Mouse (Mus musculus) embryonic facial prominence, embryonic 12.5 days (tissue): ENCODE measurements at regions not wholly inside any gene's neighbourhood (a gene's known extent, or its start where the extent isn't known, plus 50 kb on each side); places are given as distances from the start of the nearest gene placed in this dataset.
"Not testable (repeated sequence)": the region's sequence is repeated elsewhere in the genome, so short reads cannot be mapped to it uniquely, and the experiment has no call there.

Source experiments
- ATAC-seq: fragments of 200-750 bp; cut with Nextera tagmentation; 2 replicates; pipeline ENCODE4 v1.8.0; 2017; ENCODE audit not compliant: insufficient number of reproducible peaks, insufficient read depth, low FRiP score, low TSS enrichment
- H3K27ac ChIP-seq: fragments of 300-500 bp; sonication (generic); 2 replicates; pipeline ENCODE4 v1.5.1; 2016; ENCODE audit warnings: mild to moderate bottlenecking
- H3K27me3 ChIP-seq: fragments of 300-500 bp; sonication (generic); 2 replicates; pipeline ENCODE4 v1.6.1; 2016; ENCODE audit warnings: mild to moderate bottlenecking, moderate library complexity
- H3K36me3 ChIP-seq: fragments of 300-500 bp; sonication (generic); 2 replicates; pipeline ENCODE4 v1.6.1; 2016; ENCODE audit warnings: mild to moderate bottlenecking
- H3K4me1 ChIP-seq: fragments of 300-500 bp; sonication (generic); 2 replicates; pipeline ENCODE4 v1.6.1; 2016
- H3K4me2 ChIP-seq: fragments of 300-500 bp; sonication (generic); replicated peaks from 2 replicates; pipeline ENCODE4 v1.6.1; 2016; ENCODE audit warnings: mild to moderate bottlenecking, moderate library complexity
- H3K4me3 ChIP-seq: fragments of 300-500 bp; sonication (generic); 2 replicates; pipeline ENCODE4 v1.5.1; 2016; ENCODE audit warnings: mild to moderate bottlenecking
- H3K9ac ChIP-seq: fragments of 300-500 bp; sonication (generic); 2 replicates; pipeline ENCODE4 v1.6.1; 2016; ENCODE audit warnings: mild to moderate bottlenecking, moderate library complexity
- H3K9me3 ChIP-seq: fragments of 300-500 bp; sonication (generic); 2 replicates; pipeline ENCODE4 v1.6.1; 2016; ENCODE audit warnings: mild to moderate bottlenecking, moderate library complexity
- WGBS: fragments of 180-500 bp; shearing (Covaris S2); methylation state at CpG from one replicate; pipeline ENCODE4 v1.1.7; 2016; 5-methylcytosine and 5-hydroxymethylcytosine counted together

DNA sequence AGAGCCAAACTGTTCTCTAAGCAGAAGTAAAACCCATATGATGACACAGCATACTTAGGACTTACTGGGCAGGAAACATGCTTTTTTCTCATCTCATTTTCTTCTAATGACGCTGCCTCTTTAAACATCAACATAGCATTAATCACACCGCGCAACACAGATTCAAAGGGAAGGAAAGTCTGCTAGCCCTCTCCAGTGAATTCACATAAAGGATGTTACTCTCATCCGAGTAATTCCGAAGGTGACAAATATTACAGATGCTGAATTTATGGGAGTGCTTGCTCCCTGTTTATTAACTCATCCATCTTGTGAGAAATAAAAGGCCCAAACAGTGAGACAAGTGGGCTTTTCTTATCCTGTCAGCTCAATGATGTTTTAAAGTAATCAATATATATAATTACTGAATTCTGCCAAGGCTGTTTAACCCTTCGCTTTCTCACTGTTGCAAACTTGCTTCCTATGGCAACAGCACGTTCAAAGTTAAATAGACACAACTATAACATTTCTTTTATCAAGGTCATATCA is 1663.9 kb downstream of the Efna5 start:
- no peaks in the 10 kb centered on the region for H3K27me3 ChIP-seq
- no peak overlapping the region for H3K4me2 ChIP-seq
- H3K9me3 ChIP-seq: no peaks in the 10 kb centered on the region
- no peaks in the 10 kb centered on the region for H3K36me3 ChIP-seq
- no peak overlapping the region for H3K4me3 ChIP-seq
- ATAC-seq: no peak
- no peak overlapping the region for H3K9ac ChIP-seq
- no peak overlapping the region for H3K27ac ChIP-seq
- no peaks in the 10 kb centered on the region for H3K4me1 ChIP-seq
- 82% methylated on average over 7 of the region's 7 CpGs for WGBS

DNA sequence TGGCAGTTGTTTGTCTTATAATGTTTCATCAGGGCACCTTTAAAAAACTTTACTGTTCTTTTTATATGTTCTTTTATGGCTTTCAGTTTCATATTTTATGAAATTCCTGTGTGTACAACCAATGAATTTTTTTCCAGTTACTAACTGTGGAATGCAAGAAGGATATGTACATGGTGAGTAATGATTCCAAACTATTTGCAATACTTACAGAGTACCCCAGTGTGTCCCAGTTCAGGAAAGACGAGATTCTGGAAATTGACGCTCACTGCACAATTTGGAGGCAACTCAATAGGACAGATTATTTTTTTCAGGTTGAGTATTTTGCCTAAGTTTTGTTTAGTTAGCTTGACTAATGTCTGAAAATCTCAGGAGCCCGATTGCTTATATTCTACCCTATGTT is 1676.8 kb downstream of the Efna5 start:
- Histone ChIP-seq H3K27me3 (no peaks in the 10 kb centered on the region), H3K4me2 (no peak overlapping the region), H3K27ac (no peak overlapping the region), H3K9me3 (no peaks in the 10 kb centered on the region), H3K9ac (no peak overlapping the region), H3K4me1 (no peaks in the 10 kb centered on the region), H3K4me3 (no peak overlapping the region), H3K36me3 (no peaks in the 10 kb centered on the region)
- no peak for ATAC-seq
- 94% methylated on average over 3 of the region's 3 CpGs for WGBS

DNA sequence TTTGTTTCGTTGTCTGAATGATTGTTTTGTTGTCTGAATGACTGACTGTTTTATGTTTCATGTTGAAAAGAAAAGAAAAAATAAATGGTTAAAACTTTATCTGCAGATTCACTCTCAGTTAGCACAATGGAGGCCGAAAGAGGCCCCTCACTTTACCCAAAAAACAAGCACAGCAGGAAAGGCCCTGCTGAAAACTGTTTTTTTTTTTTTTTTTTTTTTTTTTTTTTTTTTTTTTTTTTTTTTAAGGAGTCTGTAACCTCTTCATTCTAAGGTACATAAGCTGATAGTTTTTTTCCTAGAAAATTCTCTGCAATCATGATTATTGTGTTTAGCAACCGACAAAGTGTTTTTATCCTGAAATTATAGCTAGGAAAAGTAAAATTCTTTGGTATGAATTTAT is 1693.2 kb downstream of the Efna5 start:
- not testable (repeated sequence) for H3K4me2 ChIP-seq, H3K9ac ChIP-seq, H3K9me3 ChIP-seq, H3K36me3 ChIP-seq, H3K4me3 ChIP-seq, H3K27me3 ChIP-seq, ATAC-seq, H3K4me1 ChIP-seq, H3K27ac ChIP-seq
- 79% methylated on average over 3 of the region's 3 CpGs for WGBS

DNA sequence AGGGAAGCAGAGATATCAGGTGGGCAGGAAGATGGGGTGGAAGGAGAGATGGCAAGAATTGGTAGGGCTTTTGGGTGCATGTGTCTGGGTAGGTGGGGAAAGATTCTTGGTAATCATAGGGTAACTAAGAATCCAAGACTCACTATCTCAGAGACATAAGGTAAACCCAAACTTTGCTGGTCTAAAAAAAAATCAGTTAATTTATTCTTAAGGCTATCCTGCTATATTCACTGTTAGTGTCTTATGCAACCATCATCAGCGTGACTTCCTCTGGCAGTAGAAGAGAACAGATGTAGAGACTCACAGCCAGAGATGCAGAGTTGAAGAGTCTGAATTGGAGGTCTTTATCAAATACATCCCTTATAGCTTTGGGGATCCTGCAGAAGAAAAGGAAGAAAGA is 1704.5 kb downstream of the Efna5 start:
- H3K9ac ChIP-seq: no peak overlapping the region
- no peak overlapping the region for H3K4me3 ChIP-seq
- WGBS: 90% methylated on average over 1 of the region's 1 CpGs
- no peaks in the 10 kb centered on the region for H3K9me3 ChIP-seq
- no peak overlapping the region for H3K4me2 ChIP-seq
- no peaks in the 10 kb centered on the region for H3K36me3 ChIP-seq
- no peak for ATAC-seq
- no peaks in the 10 kb centered on the region for H3K27me3 ChIP-seq
- H3K27ac ChIP-seq: no peak overlapping the region
- no peaks in the 10 kb centered on the region for H3K4me1 ChIP-seq

DNA sequence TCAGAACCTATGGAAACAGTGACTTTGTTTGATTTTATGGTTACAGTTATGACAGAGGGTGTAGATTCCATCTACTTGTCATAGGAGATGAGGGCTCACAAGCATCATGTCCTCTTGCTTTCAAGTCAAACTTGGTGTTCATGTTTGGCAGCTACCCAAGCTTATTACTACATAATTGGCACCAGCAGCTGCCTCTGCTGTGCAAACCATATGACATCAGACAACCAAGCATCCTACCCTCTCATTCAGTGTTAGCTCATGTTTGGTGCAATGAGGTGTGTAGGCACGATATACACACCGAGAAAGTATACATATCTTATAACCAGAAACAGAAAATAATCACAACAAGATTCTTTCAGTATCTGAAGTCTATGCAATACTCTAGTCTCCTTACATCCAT is 1721.7 kb downstream of the Efna5 start:
- no peaks in the 10 kb centered on the region for H3K4me1 ChIP-seq
- H3K27ac ChIP-seq: no peak overlapping the region
- H3K36me3 ChIP-seq: no peaks in the 10 kb centered on the region
- no peaks in the 10 kb centered on the region for H3K27me3 ChIP-seq
- no peaks in the 10 kb centered on the region for H3K9me3 ChIP-seq
- no peak for ATAC-seq
- 76% methylated on average over 2 of the region's 2 CpGs for WGBS
- H3K4me3 ChIP-seq: no peak overlapping the region
- H3K9ac ChIP-seq: no peak overlapping the region
- H3K4me2 ChIP-seq: no peak overlapping the region

DNA sequence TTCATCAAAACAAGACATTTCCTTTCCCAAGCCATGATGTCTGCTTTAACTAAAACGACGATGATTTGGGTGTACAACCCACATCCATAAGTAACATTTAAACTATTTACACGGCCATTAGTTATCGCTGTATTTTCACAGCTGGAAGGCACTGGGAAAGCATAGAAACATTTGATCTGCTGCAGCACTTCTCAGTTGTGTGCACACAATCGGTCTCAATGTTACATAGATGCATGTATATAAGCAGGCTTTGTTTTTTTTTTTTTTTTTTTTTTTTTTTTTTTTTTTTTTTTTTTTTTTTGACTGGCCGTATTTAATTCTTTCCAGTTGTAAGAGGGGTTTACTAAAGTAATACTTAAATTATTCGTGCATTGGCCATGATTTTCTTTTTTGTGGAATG is 1744.1 kb downstream of the Efna5 start:
- H3K9me3 ChIP-seq: no peaks in the 10 kb centered on the region
- no peak overlapping the region for H3K27ac ChIP-seq
- no peaks in the 10 kb centered on the region for H3K36me3 ChIP-seq
- H3K9ac ChIP-seq: no peak overlapping the region
- WGBS: 65% methylated on average over 7 of the region's 7 CpGs
- H3K27me3 ChIP-seq: no peaks in the 10 kb centered on the region
- H3K4me3 ChIP-seq: no peak overlapping the region
- H3K4me1 ChIP-seq: no peaks in the 10 kb centered on the region
- no peak overlapping the region for H3K4me2 ChIP-seq
- no peak for ATAC-seq

DNA sequence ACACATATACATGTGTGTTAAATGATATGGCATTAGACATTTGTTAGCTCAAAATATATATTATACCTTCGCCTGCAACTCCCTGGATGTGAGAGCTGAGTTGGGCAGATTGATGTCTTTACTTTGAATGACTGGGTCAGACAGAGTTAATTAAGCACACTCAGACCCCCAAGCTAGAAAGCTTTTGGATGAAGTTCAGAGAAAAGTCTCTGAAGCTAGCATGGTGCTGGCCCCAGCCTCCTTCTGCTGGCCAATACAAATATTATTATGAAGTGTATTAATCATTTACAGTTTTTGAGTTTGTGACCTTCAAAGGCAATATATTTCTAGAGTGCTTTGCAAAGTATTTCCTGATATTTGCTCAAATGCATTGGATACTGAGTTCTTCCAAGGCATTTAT is 1753.3 kb downstream of the Efna5 start:
- Histone ChIP-seq H3K9ac (no peak overlapping the region), H3K36me3 (no peaks in the 10 kb centered on the region), H3K4me3 (no peak overlapping the region), H3K27ac (no peak overlapping the region), H3K4me1 (no peaks in the 10 kb centered on the region), H3K27me3 (no peaks in the 10 kb centered on the region), H3K9me3 (no peaks in the 10 kb centered on the region), H3K4me2 (no peak overlapping the region)
- WGBS: 64% methylated on average over 1 of the region's 1 CpGs
- ATAC-seq: no peak

DNA sequence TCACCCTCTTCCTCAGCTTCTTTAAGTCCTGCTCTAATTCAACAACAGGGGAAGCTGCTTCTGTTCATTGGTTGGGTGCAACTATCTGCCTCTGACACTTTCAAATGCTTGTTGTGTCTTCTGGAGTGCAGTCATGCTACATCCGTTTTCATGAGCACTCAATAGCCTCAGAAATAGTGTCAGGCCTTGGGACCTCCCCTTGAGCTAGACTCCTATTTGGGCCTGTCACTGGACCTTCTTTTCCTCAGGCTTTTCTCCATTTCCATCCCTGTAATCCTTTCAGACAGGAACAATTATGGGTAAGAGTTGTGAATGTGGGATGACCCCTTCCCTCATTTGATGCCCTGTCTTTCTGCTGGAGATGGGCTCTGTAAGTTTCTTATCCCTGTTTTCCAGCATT is 1774.8 kb downstream of the Efna5 start:
- Histone ChIP-seq H3K9ac (no peak overlapping the region), H3K36me3 (no peaks in the 10 kb centered on the region), H3K27me3 (no peaks in the 10 kb centered on the region), H3K4me2 (no peak overlapping the region), H3K9me3 (no peaks in the 10 kb centered on the region), H3K27ac (no peak overlapping the region), H3K4me1 (no peaks in the 10 kb centered on the region), H3K4me3 (no peak overlapping the region)
- no peak for ATAC-seq
- 85% methylated on average over 1 of the region's 1 CpGs for WGBS

DNA sequence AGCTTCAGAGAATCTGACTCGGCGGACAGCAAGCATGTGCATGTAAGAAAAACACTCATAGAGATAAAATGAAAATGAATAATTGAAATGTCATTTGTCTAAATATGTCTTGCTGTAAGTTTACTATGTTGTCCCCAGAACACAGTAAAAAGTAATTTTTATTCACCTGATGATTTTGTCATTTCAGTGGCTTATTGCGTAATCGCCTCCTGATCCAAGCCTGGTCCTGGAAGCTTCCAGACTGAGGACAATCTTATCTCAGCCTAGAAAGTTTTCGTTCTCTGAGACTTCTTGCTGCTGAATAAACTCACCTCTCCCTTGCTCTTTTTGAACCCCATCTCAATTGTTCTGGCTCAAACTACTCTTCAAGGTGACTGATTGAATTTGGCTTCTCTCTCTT is 1820.7 kb downstream of the Efna5 start:
- WGBS: 93% methylated on average over 5 of the region's 5 CpGs
- Histone ChIP-seq H3K9me3 (no peaks in the 10 kb centered on the region), H3K27ac (no peak overlapping the region), H3K4me2 (no peak overlapping the region), H3K9ac (no peak overlapping the region), H3K4me1 (no peaks in the 10 kb centered on the region), H3K36me3 (no peaks in the 10 kb centered on the region), H3K4me3 (no peak overlapping the region), H3K27me3 (no peaks in the 10 kb centered on the region)
- ATAC-seq: no peak

DNA sequence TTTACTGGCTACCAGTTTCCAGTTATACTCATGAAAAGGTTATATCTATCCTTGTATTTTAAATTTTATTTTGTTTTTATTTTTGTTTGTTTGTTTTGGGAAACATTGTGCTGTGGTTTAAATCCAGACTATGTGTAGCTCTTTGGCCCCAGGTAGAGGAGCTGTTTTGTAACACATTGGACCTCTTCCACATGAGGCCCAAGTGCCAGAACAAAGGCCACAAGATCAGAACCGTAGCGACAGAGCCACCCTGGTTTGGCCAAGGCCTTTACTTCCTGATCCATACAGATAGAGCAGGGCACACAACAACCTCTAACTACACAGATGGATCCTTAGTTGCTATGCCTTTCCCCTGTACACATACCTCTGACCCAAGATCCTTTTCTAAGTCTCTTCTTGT is 1822.6 kb downstream of the Efna5 start:
- 89% methylated on average over 2 of the region's 2 CpGs for WGBS
- Histone ChIP-seq H3K9ac (no peak overlapping the region), H3K27ac (no peak overlapping the region), H3K27me3 (no peaks in the 10 kb centered on the region), H3K4me2 (no peak overlapping the region), H3K4me1 (no peaks in the 10 kb centered on the region), H3K36me3 (no peaks in the 10 kb centered on the region), H3K9me3 (no peaks in the 10 kb centered on the region), H3K4me3 (no peak overlapping the region)
- no peak for ATAC-seq

DNA sequence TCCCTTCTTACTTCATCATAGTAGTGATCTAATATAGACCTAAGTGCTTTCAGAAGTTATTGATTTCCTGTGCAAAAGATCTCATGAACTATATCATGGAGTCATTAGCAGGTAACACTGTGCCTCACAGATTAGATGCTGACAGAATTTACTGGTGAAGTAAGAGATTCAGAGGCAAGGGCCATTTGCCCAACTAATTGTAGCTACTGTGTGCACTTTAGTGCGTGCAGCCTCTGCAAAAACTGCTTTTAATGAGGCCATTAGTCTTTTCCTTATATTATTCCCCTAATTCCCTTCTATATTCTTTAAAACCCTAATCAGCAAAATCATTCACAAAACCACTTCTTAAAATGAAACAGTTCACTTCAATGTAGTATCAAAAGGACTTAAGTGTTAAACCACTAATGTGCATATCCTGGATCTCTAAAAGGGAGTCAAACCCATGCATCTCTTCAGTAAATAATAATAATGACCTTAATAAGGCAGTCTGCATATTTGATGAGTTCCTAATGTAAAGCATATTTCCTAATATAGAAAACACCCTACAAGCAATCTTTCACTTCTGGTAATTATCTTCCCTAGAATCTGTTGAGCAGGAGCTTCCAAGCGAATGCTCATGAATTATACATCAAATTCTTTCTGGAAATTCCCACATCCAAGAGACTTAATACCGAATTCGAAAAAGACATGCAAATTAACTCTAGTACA is 1847.4 kb downstream of the Efna5 start:
- Histone ChIP-seq H3K4me2 (no peak overlapping the region), H3K36me3 (no peaks in the 10 kb centered on the region), H3K4me3 (no peak overlapping the region), H3K4me1 (no peaks in the 10 kb centered on the region), H3K9ac (no peak overlapping the region), H3K27me3 (no peaks in the 10 kb centered on the region), H3K27ac (no peak overlapping the region), H3K9me3 (no peaks in the 10 kb centered on the region)
- WGBS: 80% methylated on average over 4 of the region's 4 CpGs
- ATAC-seq: no peak

DNA sequence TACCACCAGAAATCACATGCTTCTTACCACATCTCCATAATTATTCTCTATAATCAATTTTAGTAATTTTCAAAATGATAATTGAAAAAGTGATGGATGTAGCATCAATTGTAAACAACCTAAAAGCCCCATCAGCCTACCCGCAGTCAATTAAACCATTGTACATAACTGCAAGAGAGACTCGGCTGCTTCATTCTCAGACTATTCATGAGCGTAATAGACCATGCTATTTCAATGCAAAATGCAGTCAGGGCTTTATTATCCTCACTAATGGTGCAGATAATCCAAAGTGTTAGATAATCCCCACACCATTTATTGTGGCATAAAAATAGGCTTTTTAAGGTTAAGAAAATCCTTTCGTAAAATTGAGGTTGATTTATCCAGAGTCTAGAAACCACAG is 1862.5 kb downstream of the Efna5 start:
- no peaks in the 10 kb centered on the region for H3K9me3 ChIP-seq
- no peak overlapping the region for H3K27ac ChIP-seq
- WGBS: 87% methylated on average over 4 of the region's 4 CpGs
- H3K4me2 ChIP-seq: no peak overlapping the region
- no peak overlapping the region for H3K4me3 ChIP-seq
- no peak overlapping the region for H3K9ac ChIP-seq
- H3K4me1 ChIP-seq: no peaks in the 10 kb centered on the region
- no peaks in the 10 kb centered on the region for H3K36me3 ChIP-seq
- no peaks in the 10 kb centered on the region for H3K27me3 ChIP-seq
- no peak for ATAC-seq
